Mouse (Mus musculus): Measurements from ENCODE around the gene Clcn2.

Clcn2 gene

GRCm38 (mm10) chr16:20657661-20658060 lies 59.9 kb downstream of the Clcn2 start:
- DNase-seq (ENCODE audit: low read depth, low spot score), result no peak

GRCm38 (mm10) chr16:20653315-20653714 lies 64.2 kb downstream of the Clcn2 start:
- DNase-seq (ENCODE audit: low read depth, low spot score), result no peak

Measured in brain, adult 2 months (tissue).